Mouse (Mus musculus) heart, adult 2 months (tissue): ENCODE results near the gene Gmnn.
A peak's percentile ranks its signal among the peaks of the same experiment; 100 is the strongest.

ENCODE experiments used
- CTCF ChIP-seq: fragments of 200-600 bp; IDR thresholded peaks from 2 replicates; pipeline ENCODE4 v1.8.1; 2022; ENCODE audit warnings: antibody characterized with exemption, mild to moderate bottlenecking, moderate library complexity
- POLR2A ChIP-seq: fragments of 200-500 bp; IDR thresholded peaks from 2 replicates; pipeline ENCODE4 v1.6.1; 2011; ENCODE audit warnings: mild to moderate bottlenecking, low read depth, low read length, control low read depth; ENCODE audit not compliant: insufficient read depth

DNA sequence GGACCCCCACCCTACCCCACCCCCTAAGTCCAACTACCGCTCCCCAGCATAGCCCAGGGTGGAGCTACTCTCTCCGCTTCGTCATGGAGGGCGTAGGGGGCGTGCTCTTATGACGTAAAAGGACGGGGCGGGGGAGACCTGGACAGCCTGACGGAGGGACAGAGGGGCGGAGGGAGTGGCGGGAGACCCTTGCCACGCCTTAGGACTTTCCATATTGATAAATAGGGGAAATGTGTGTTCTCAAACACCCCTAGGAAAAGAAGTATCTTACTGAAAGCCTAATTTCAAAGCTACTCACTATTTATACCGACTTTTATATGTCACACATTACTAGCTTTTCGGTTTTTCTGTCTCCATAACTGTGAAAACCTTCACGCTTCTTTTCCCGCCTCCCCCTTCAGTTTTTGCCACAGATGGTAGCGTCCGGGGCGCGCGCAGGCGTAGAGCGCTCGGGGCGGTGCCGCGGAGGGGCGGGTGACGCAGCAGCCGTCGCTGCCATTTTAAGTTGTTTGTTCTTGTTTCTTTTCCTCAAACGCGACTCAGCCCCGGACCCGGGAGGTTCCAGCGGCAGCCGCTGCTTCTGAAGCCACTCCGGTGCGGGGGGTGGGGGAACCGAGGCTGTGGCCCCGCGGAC is 39.1 kb upstream of the Gmnn start:
- TF ChIP-seq POLR2A (peak; percentile 98), CTCF (no peak)
